Mouse (Mus musculus) olfactory bulb, adult 2 months (tissue): ENCODE results near the gene Usp16. TPM values are rescaled to one million over a fixed set of nuclear protein-coding genes. Genes with fewer than 3 reads are reported as not detected.

Experiments used
- H3K27ac ChIP-seq: fragments of 200-500 bp; 2 replicates; pipeline ENCODE4 v1.5.1; 2012; ENCODE audit warnings: low read depth, low read length; ENCODE audit not compliant: insufficient read depth
- H3K4me1 ChIP-seq: fragments of 200-500 bp; 2 replicates; pipeline ENCODE4 v1.6.1; 2012; ENCODE audit warnings: low read length; ENCODE audit not compliant: control insufficient read depth, insufficient read depth
- H3K4me3 ChIP-seq: fragments of 200-500 bp; 2 replicates; pipeline ENCODE4 v1.5.1; 2012; ENCODE audit warnings: mild to moderate bottlenecking, low read depth, low read length, moderate library complexity; ENCODE audit not compliant: insufficient read depth
- CTCF ChIP-seq: fragments of 200-500 bp; IDR thresholded peaks from 2 replicates; pipeline ENCODE4 v1.5.1; 2012; ENCODE audit warnings: low read depth, mild to moderate bottlenecking, low read length, moderate library complexity; ENCODE audit not compliant: insufficient read depth
- POLR2A ChIP-seq: fragments of 200-500 bp; IDR thresholded peaks from 2 replicates; pipeline ENCODE4 v1.6.1; 2012; ENCODE audit warnings: mild to moderate bottlenecking, low read depth, low read length, moderate library complexity; ENCODE audit not compliant: insufficient read depth
- WGBS: fragments of 180-500 bp; shearing (Covaris S2); methylation state at CpG from one replicate; pipeline ENCODE4 v1.1.7; 2018; 5-methylcytosine and 5-hydroxymethylcytosine counted together
- polyA plus RNA-seq: library from polyadenylated mRNA; stranded (reverse); fragments of >200 nt; gene quantifications from 2 replicates; pipeline ENCODE4 v1.2.4, GENCODE M21; 2012; ENCODE audit warnings: low replicate concordance; ENCODE audit not compliant: missing spikeins, insufficient read depth, insufficient read length

Usp16 gene
- polyA plus RNA-seq, 1 experiment, result not detected

DNA sequence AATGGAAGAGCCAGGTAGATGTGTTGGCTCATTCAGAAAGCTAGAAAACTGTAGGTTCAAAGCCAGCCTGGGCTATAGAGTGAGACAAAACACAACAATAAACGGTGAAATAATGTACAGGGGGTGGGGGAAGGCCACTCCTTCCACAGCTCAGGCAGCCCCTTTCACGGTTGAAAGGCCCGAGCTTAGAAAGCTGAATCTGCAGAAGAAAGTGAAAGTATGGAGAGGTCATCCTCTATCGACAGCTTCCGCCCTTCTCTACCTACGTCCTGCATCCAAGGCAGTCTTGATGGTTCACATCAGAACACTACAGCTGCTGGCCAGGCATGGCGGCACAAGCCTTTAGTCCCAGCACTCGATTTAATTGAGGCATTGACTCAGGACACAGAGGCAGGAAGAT is 15.8 kb upstream of the Usp16 start:
- H3K4me1 ChIP-seq, result peaks cover 5% of the 10 kb centered on the region
- 87% methylated on average over 8 of the region's 8 CpGs for WGBS
- no peak overlapping the region for H3K4me3 ChIP-seq
- no peak overlapping the region for H3K27ac ChIP-seq
- TF ChIP-seq CTCF (no peak), POLR2A (no peak)

DNA sequence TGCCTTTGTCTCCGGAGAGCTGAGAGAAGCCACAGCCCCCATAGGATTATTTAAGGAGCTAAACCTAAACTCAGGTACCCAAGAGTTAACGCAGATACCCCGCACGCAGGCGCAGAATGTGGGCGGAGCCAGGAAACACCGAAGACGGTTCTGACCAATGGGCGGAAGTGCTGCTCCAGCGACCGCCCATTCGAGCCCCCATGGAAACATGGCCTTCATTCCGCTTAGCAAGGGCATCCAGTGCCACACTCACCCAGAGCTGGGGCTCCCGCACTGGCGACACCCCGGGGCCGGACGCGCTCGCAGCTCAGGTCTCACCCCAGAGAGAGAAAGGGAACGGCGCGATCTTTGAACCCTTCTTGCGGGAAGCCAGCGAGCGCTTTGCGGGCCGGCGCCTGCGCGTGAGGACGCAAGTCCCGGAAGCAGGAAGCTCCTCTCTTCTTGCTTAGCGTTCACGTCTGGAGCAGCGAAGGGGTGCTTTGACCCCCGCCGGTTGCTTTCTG is 14.3 kb upstream of the Usp16 start, which contains the start of gene Rwdd2b:
Rwdd2b (minus strand) TSS at position 390 of the 503 bp plus-strand sequence.
- H3K27ac ChIP-seq, result peak within 1 kb of the TSS; percentile 94
- TF ChIP-seq CTCF (no peak), POLR2A (peak; percentile 59)
- peak within 1 kb of the TSS; percentile 69 for H3K4me3 ChIP-seq
- H3K4me1 ChIP-seq, result peaks cover 5% of the 10 kb centered on the region
- 0% methylated on average over 38 of the region's 38 CpGs for WGBS

DNA sequence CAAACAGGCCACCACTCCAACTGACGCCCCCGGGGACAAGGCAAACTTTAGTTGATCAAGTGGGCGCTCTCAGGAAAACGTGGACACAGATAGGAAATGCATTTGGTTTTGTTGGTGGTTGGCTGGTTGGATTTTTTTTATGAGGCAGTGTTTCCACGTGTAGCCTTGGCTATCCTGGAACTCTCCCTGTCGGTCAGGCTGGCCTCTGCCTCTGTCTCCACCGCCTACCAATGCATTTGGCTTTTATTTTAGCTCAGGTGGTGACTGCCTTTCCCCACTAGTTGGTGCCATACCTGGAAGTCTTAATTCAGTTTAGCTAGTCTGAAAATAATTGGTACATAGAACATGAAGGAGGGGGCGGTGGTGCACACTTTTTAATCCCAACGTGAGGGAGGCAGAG is 13.4 kb upstream of the Usp16 start:
- Histone ChIP-seq H3K27ac (no peak overlapping the region), H3K4me3 (peak overlapping the region; percentile 26), H3K4me1 (peaks cover 5% of the 10 kb centered on the region)
- TF ChIP-seq POLR2A (no peak), CTCF (no peak)
- WGBS, result 17% methylated on average over 9 of the region's 9 CpGs

DNA sequence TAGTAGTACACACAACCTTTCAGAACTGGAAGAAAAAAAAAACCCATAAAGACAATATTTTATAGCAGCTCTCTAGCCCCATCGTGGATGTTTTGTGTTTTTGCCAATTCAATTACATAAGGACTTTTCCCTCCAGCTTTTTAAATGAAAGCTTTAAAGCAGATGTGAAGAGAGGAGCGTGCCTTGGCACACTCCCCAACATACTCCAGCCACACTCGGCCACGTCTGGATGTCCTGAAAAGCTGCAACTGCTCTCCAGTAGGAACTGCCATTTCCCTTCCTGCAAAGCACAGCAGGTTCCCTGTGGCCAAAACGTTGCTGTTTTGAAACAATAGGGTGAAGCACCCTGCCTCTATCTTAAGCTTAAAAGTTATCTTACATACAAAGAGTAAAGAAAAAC is 12.2 kb upstream of the Usp16 start:
- Histone ChIP-seq H3K27ac (no peak overlapping the region), H3K4me1 (peaks cover 5% of the 10 kb centered on the region), H3K4me3 (no peak overlapping the region)
- 44% methylated on average over 5 of the region's 5 CpGs for WGBS
- no peak for TF ChIP-seq CTCF
- no peak for TF ChIP-seq POLR2A

DNA sequence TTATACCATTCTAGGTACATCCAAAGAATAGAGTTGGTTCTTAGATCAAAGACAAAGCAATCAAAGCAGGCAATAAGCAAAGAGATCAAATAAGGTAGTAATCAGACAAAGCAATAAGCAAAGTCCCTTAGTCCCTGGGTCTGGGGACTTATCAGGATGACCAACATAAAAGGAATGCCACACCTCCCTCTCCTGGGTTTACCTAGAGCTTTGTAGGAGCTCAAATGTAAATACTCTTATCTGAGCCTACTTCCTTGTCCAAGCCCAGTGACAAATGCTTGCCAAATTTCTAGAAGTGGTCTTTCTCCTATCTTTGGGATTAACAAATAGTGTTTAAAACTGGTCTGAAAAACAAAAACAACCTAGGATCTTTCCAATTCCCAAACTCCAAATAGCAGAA is 11.3 kb upstream of the Usp16 start:
- H3K4me1 ChIP-seq, result peaks cover 5% of the 10 kb centered on the region
- TF ChIP-seq POLR2A (no peak), CTCF (no peak)
- H3K4me3 ChIP-seq, result no peak overlapping the region
- no peak overlapping the region for H3K27ac ChIP-seq

DNA sequence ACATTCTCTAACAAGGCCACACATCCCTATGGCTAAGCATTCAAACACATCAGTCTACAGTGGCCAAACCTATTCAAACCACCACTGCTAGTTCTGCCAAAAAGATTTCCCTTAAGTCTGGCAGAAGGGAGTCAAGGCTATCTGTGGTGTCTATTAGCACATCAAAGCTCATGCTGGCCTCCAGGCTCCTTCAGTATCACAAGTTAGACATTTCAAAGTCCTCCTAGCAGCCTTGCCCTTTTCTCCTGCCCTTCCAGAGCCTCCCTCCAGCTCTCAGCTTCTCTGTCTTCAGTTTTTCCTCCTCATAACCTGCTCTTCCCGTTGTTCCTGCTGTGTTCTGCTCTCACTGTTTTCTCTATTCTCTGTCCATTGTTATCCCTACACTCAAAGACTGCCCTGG is 10.4 kb upstream of the Usp16 start:
- H3K27ac ChIP-seq, result no peak overlapping the region
- TF ChIP-seq POLR2A (no peak), CTCF (no peak)
- H3K4me3 ChIP-seq, result no peak overlapping the region
- peaks cover 5% of the 10 kb centered on the region for H3K4me1 ChIP-seq
- WGBS, result 37% methylated on average over 1 of the region's 1 CpGs

DNA sequence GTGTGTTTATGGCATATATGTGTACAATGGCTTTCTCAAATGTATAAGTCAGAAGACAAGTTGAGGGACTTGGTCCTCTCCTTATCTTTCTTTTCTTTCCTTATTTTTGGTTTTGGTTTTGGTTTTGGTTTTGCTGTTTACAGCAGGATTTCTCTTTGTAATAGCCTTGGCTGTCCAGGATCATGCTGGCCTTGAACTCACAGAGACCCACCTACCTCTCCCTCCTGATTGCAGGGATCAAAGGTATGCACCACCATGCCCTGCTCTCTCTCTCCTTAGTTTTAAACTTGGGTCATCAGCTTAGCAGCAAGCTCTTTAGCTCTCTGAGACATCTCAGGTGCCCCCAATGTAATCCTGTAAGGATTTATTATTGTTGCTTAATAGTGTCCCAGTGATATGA is 9.4 kb upstream of the Usp16 start:
- H3K27ac ChIP-seq, result no peak overlapping the region
- TF ChIP-seq POLR2A (no peak), CTCF (no peak)
- H3K4me3 ChIP-seq, result no peak overlapping the region
- H3K4me1 ChIP-seq, result peaks cover 5% of the 10 kb centered on the region

DNA sequence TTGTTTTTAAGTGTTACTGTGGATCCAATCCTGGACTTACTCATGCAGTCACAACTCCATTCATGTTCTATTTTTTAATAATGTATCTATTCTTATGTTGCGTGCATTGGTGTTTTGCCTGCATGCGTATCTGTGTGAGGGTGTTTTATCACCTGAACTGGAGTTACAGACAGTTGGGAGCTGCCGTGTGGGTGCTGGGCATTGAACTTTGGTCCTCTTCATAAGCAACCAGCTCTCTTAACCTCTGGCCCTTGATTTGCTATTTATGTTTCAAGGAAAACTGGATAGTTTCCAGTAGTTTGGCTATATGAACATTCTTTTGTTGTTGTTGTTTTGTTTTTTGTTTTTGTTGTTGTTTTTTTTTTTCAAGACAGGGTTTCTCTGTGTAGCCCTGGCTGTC is 9.0 kb upstream of the Usp16 start:
- Histone ChIP-seq H3K4me1 (peaks cover 5% of the 10 kb centered on the region), H3K4me3 (no peak overlapping the region)
- 95% methylated on average over 3 of the region's 3 CpGs for WGBS

DNA sequence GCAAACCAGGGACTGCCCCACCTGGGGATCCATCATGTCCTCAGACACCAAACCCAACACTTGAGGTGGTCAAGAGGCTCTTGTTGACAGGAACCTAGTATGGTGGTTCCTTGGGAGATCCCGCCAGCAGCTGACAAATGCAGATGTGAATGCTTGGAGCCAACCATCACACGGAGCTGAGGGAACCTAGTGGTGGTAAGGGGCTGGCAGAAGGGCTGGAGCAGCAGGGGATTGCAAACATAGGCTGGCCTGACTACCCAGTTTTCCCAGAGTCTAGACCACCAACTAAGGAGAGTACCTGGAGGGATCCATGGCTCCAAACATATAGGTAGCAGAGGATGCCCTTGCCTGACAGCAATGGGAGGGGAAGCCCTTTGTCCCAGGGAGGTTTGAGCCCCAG is 1.3 kb upstream of the Usp16 start:
- Histone ChIP-seq H3K4me1 (peaks cover 7% of the 10 kb centered on the region), H3K4me3 (no peak overlapping the region), H3K27ac (no peak overlapping the region)
- WGBS, result 81% methylated on average over 2 of the region's 2 CpGs
- TF ChIP-seq CTCF (no peak), POLR2A (no peak)

More for the DNA sequence above, 9.0 kb upstream of the Usp16 start:
- H3K27ac ChIP-seq, result no peak overlapping the region
- TF ChIP-seq CTCF, result no peak
- TF ChIP-seq POLR2A, result no peak

DNA sequence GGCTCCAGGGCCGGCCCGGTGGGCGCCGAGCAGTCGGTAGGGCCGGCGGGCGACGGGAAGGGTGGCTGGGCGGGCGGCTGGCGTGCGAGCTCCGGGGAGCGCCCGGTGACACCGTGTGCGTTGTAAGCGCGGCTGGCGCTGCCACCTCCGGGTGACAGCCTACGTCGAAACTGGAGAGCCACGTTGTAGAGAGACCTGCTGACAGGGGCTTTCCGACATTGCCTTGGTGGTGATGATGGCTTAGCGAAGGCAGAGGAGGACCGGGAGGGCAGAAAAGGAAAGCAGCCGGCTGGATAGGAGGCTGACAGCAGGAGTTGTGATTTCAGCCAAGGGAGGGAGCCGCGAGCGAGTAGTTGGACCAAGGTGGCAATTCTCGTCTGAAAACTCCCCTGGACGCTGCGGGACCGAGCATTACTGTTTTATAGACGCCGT is 693 bp downstream of the Usp16 start:
- Histone ChIP-seq H3K27ac (0 out of 2 replicates have a peak overlapping the region, but pooled peaks have one; percentile 61), H3K4me3 (peak overlapping the region; percentile 99), H3K4me1 (peaks cover 7% of the 10 kb centered on the region)
- under 1% methylated on average over 38 of the region's 38 CpGs for WGBS
- TF ChIP-seq CTCF (no peak), POLR2A (peak; percentile 7; the same call in 1 of the 2 replicates)
